Comparison of ENCODE assay signal across 8 mouse cellular contexts in genomic region chr8:70880126-70880525, GRCm38 (mm10). TPM values are rescaled to one million over a fixed set of nuclear protein-coding genes. Genes with fewer than 3 reads are reported as not detected.
DNase-seq lines count a peak whose midpoint lies in the region; ATAC-seq lines count a peak whose summit lies in the region.

No protein-coding gene starts in this region.

- H3K9ac ChIP-seq in embryonic facial prominence, embryonic 12.5 days: 0 out of 2 replicates have a peak overlapping the region, but pooled peaks have one; percentile 20
- H3K9ac ChIP-seq in heart, embryonic 12.5 days: peak overlapping the region; percentile 35; the same call in 1 of the 2 replicates
- H3K9ac ChIP-seq in limb, embryonic 15.5 days: no peak overlapping the region

- H3K9me3 ChIP-seq in embryonic facial prominence, embryonic 12.5 days: no peaks in the 10 kb centered on the region
- no peaks in the 10 kb centered on the region for H3K9me3 ChIP-seq in embryonic facial prominence, embryonic 10.5 days
- H3K9me3 ChIP-seq in heart, embryonic 12.5 days (replicated peaks): no peaks in the 10 kb centered on the region
- H3K9me3 ChIP-seq in limb, embryonic 15.5 days: no peaks in the 10 kb centered on the region

- no peak overlapping the region for H3K4me2 ChIP-seq in embryonic facial prominence, embryonic 12.5 days (replicated peaks)
- no peak overlapping the region for H3K4me2 ChIP-seq in heart, embryonic 12.5 days
- H3K4me2 ChIP-seq in limb, embryonic 15.5 days: no peak overlapping the region

- ATAC-seq in embryonic facial prominence, embryonic 12.5 days (ENCODE audit: insufficient number of reproducible peaks, insufficient read depth, low FRiP score, low TSS enrichment): no peak
- ATAC-seq in heart, embryonic 12.5 days (ENCODE audit: insufficient number of reproducible peaks, low FRiP score): no peak
- peak; percentile 5; the same call in 1 of the 2 replicates for ATAC-seq in limb, embryonic 15.5 days (ENCODE audit: insufficient number of reproducible peaks, low FRiP score, low TSS enrichment, low read depth)

- H3K36me3 ChIP-seq in embryonic facial prominence, embryonic 12.5 days: no peaks in the 10 kb centered on the region
- no peaks in the 10 kb centered on the region for H3K36me3 ChIP-seq in embryonic facial prominence, embryonic 10.5 days (replicated peaks)
- no peaks in the 10 kb centered on the region for H3K36me3 ChIP-seq in heart, embryonic 12.5 days
- H3K36me3 ChIP-seq in limb, embryonic 15.5 days: no peaks in the 10 kb centered on the region

- peaks cover 12% of the 10 kb centered on the region; the same call in 1 of the 2 replicates for H3K4me1 ChIP-seq in embryonic facial prominence, embryonic 12.5 days
- peaks cover 15% of the 10 kb centered on the region for H3K4me1 ChIP-seq in embryonic facial prominence, embryonic 10.5 days
- peaks cover 12% of the 10 kb centered on the region for H3K4me1 ChIP-seq in heart, embryonic 12.5 days (replicated peaks)
- H3K4me1 ChIP-seq in limb, embryonic 15.5 days: peaks cover 18% of the 10 kb centered on the region

- H3K27me3 ChIP-seq in embryonic facial prominence, embryonic 12.5 days: no peaks in the 10 kb centered on the region
- H3K27me3 ChIP-seq in embryonic facial prominence, embryonic 10.5 days (replicated peaks; ENCODE audit: low read depth, poor library complexity, severe bottlenecking): 0 out of 2 replicates have a peak, but pooled peaks cover 13% of the 10 kb centered on the region
- peaks cover 24% of the 10 kb centered on the region; the same call in 1 of the 2 replicates for H3K27me3 ChIP-seq in heart, embryonic 12.5 days (replicated peaks)
- no peaks in the 10 kb centered on the region for H3K27me3 ChIP-seq in limb, embryonic 15.5 days

- H3K4me3 ChIP-seq in embryonic facial prominence, embryonic 12.5 days: no peak overlapping the region
- H3K4me3 ChIP-seq in embryonic facial prominence, embryonic 10.5 days: no peak overlapping the region
- H3K4me3 ChIP-seq in heart, embryonic 12.5 days: no peak overlapping the region
- H3K4me3 ChIP-seq in limb, embryonic 15.5 days: no peak overlapping the region

- DNase-seq in embryonic facial prominence, embryonic 10.5 days (ENCODE audit: low spot score): no peak
- DNase-seq in testis, postnatal 10 days (ENCODE audit: low spot score): peak; percentile 48
- DNase-seq in testis, postnatal 14 days (ENCODE audit: low spot score): no peak
- DNase-seq in layer of hippocampus, adult 11-12 months (ENCODE audit: low spot score): no peak
- DNase-seq in left cerebral cortex, adult 11 months (ENCODE audit: low spot score): no peak

- WGBS in embryonic facial prominence, embryonic 12.5 days: 7% methylated on average over 4 of the region's 4 CpGs
- 11% methylated on average over 4 of the region's 4 CpGs for WGBS in embryonic facial prominence, embryonic 10.5 days
- WGBS in heart, embryonic 12.5 days: 2% methylated on average over 4 of the region's 4 CpGs
- WGBS in limb, embryonic 15.5 days: 3% methylated on average over 4 of the region's 4 CpGs

- H3K27ac ChIP-seq in embryonic facial prominence, embryonic 12.5 days: no peak overlapping the region
- no peak overlapping the region; the same call in 1 of the 2 replicates for H3K27ac ChIP-seq in embryonic facial prominence, embryonic 10.5 days (replicated peaks)
- H3K27ac ChIP-seq in heart, embryonic 12.5 days (ENCODE audit: poor library complexity, severe bottlenecking): no peak overlapping the region
- peak overlapping the region; percentile 51; the same call in 1 of the 2 replicates for H3K27ac ChIP-seq in limb, embryonic 15.5 days

RNA-seq across cellular contexts. Expression of gene Ccdc124, which starts 6.4 kb away (rescaled TPM):
- 123 and 126 TPM in 2 replicates for polyA plus RNA-seq in embryonic facial prominence, embryonic 12.5 days (2016; fragmentation: Nextera tagmentation; extraction: Ambion mirVana)
- polyA plus RNA-seq in embryonic facial prominence, embryonic 10.5 days (2016; fragmentation: Nextera tagmentation; extraction: Ambion mirVana): 173 and 179 TPM in 2 replicates
- 81.8 and 87.0 TPM in 2 replicates for polyA plus RNA-seq in heart, embryonic 12.5 days (2016; fragmentation: Nextera tagmentation; extraction: Ambion mirVana)
- polyA plus RNA-seq in limb, embryonic 15.5 days (2015; fragmentation: Nextera tagmentation; extraction: Ambion mirVana): 95.8 and 101 TPM in 2 replicates

RNA-seq across cellular contexts. Expression of gene Slc5a5, which starts 12.4 kb away (rescaled TPM):
- 0.19 and 0.20 TPM in 2 replicates for polyA plus RNA-seq in embryonic facial prominence, embryonic 12.5 days (2016; fragmentation: Nextera tagmentation; extraction: Ambion mirVana)
- polyA plus RNA-seq in embryonic facial prominence, embryonic 10.5 days (2016; fragmentation: Nextera tagmentation; extraction: Ambion mirVana): 0.30 and 0.40 TPM in 2 replicates
- 0.11 TPM in 1 of 2 replicates, not detected in the other for polyA plus RNA-seq in heart, embryonic 12.5 days (2016; fragmentation: Nextera tagmentation; extraction: Ambion mirVana)
- polyA plus RNA-seq in limb, embryonic 15.5 days (2015; fragmentation: Nextera tagmentation; extraction: Ambion mirVana): 0.44 and 0.70 TPM in 2 replicates

RNA-seq across cellular contexts. Expression of gene Kcnn1, which starts 17.1 kb away (rescaled TPM):
- 6.7 and 7.0 TPM in 2 replicates for polyA plus RNA-seq in embryonic facial prominence, embryonic 12.5 days (2016; fragmentation: Nextera tagmentation; extraction: Ambion mirVana)
- 4.7 and 5.1 TPM in 2 replicates for polyA plus RNA-seq in embryonic facial prominence, embryonic 10.5 days (2016; fragmentation: Nextera tagmentation; extraction: Ambion mirVana)
- 1.7 and 1.8 TPM in 2 replicates for polyA plus RNA-seq in heart, embryonic 12.5 days (2016; fragmentation: Nextera tagmentation; extraction: Ambion mirVana)
- 2.3 and 3.1 TPM in 2 replicates for polyA plus RNA-seq in limb, embryonic 15.5 days (2015; fragmentation: Nextera tagmentation; extraction: Ambion mirVana)

RNA-seq across cellular contexts. Expression of gene Rpl18a, which starts 17.1 kb away (rescaled TPM):
- polyA plus RNA-seq in embryonic facial prominence, embryonic 12.5 days (2016; fragmentation: Nextera tagmentation; extraction: Ambion mirVana): 3,568 and 3,610 TPM in 2 replicates
- polyA plus RNA-seq in embryonic facial prominence, embryonic 10.5 days (2016; fragmentation: Nextera tagmentation; extraction: Ambion mirVana): 3,888 and 3,901 TPM in 2 replicates
- 2,379 and 2,528 TPM in 2 replicates for polyA plus RNA-seq in heart, embryonic 12.5 days (2016; fragmentation: Nextera tagmentation; extraction: Ambion mirVana)
- 3,854 and 4,707 TPM in 2 replicates for polyA plus RNA-seq in limb, embryonic 15.5 days (2015; fragmentation: Nextera tagmentation; extraction: Ambion mirVana)

RNA-seq across cellular contexts. Expression of gene Map1s, which starts 25.6 kb away (rescaled TPM):
- 63.1 and 64.6 TPM in 2 replicates for polyA plus RNA-seq in embryonic facial prominence, embryonic 12.5 days (2016; fragmentation: Nextera tagmentation; extraction: Ambion mirVana)
- polyA plus RNA-seq in embryonic facial prominence, embryonic 10.5 days (2016; fragmentation: Nextera tagmentation; extraction: Ambion mirVana): 67.8 and 72.3 TPM in 2 replicates
- 37.7 and 41.3 TPM in 2 replicates for polyA plus RNA-seq in heart, embryonic 12.5 days (2016; fragmentation: Nextera tagmentation; extraction: Ambion mirVana)
- 43.3 and 49.4 TPM in 2 replicates for polyA plus RNA-seq in limb, embryonic 15.5 days (2015; fragmentation: Nextera tagmentation; extraction: Ambion mirVana)
